Mouse (Mus musculus): ENCODE results near the gene Cramp1l. TPM values are rescaled to one million over a fixed set of nuclear protein-coding genes. Genes with fewer than 3 reads are reported as not detected.

Cramp1l gene
- 14.3 and 14.7 TPM in 2 replicates for polyA plus RNA-seq (2014; fragmentation: Nextera tagmentation; extraction: Ambion mirVana)

- ATAC-seq (replicated peaks; ENCODE audit: low FRiP score): peak; percentile 97
Measured at GRCm38 (mm10) chr17:25015655-25016291, at the start of gene Cramp1l, which contains the start of gene Ift140. Cramp1l (minus strand) TSS chr17:25015788. Ift140 (plus strand) TSS chr17:25016085.

GRCm38 (mm10) chr17:25065189-25065588 is 49.6 kb upstream of the Cramp1l start:
- Histone ChIP-seq H3K27ac (ENCODE audit: low read depth, low read length) (no peak overlapping the region), H3K36me3 (ENCODE audit: control insufficient read depth, insufficient read depth, low read length) (no peaks in the 10 kb centered on the region), H3K4me1 (replicated peaks; ENCODE audit: control insufficient read depth, insufficient read depth, low read length) (no peaks in the 10 kb centered on the region), H3K4me3 (ENCODE audit: low read depth, low read length) (no peak overlapping the region), H3K4me2 (ENCODE audit: low read depth, low read length, severe bottlenecking) (no peak overlapping the region), H3K9ac (ENCODE audit: low read length) (no peak overlapping the region), H3K27me3 (ENCODE audit: control insufficient read depth, insufficient read depth, low read length) (no peaks in the 10 kb centered on the region), H3K9me3 (ENCODE audit: control insufficient read depth, low read length) (no peaks in the 10 kb centered on the region)
- no peak for ATAC-seq (replicated peaks; ENCODE audit: low FRiP score)
- no peak for DNase-seq (ENCODE audit: low spot score)
- WGBS: 87% methylated on average over 3 of the region's 3 CpGs

More at GRCm38 (mm10) chr17:25015655-25016291, at the start of gene Cramp1l, which contains the start of gene Ift140:
- peak; percentile 100 for DNase-seq (ENCODE audit: low spot score)
- Histone ChIP-seq H3K9ac (ENCODE audit: low read length) (peak within 1 kb of the TSS; percentile 98), H3K27ac (ENCODE audit: low read depth, low read length) (peak within 1 kb of the TSS; percentile 69), H3K36me3 (ENCODE audit: control insufficient read depth, insufficient read depth, low read length) (0 out of 2 replicates have a peak, but pooled peaks cover 4% of the 10 kb centered on the region), H3K4me2 (ENCODE audit: low read depth, low read length, severe bottlenecking) (peak within 1 kb of the TSS; percentile 93), H3K4me3 (ENCODE audit: low read depth, low read length) (peak within 1 kb of the TSS; percentile 99), H3K27me3 (ENCODE audit: control insufficient read depth, insufficient read depth, low read length) (no peaks in the 10 kb centered on the region), H3K9me3 (ENCODE audit: control insufficient read depth, low read length) (no peaks in the 10 kb centered on the region), H3K4me1 (replicated peaks; ENCODE audit: control insufficient read depth, insufficient read depth, low read length) (peaks cover 4% of the 10 kb centered on the region; the same call in 1 of the 2 replicates)
- WGBS: under 1% methylated on average over 62 of the region's 62 CpGs

GRCm38 (mm10) chr17:25064351-25064750 is 48.8 kb upstream of the Cramp1l start:
- Histone ChIP-seq H3K27me3 (ENCODE audit: control insufficient read depth, insufficient read depth, low read length) (no peaks in the 10 kb centered on the region), H3K4me2 (ENCODE audit: low read depth, low read length, severe bottlenecking) (no peak overlapping the region), H3K27ac (ENCODE audit: low read depth, low read length) (no peak overlapping the region), H3K36me3 (ENCODE audit: control insufficient read depth, insufficient read depth, low read length) (no peaks in the 10 kb centered on the region), H3K9ac (ENCODE audit: low read length) (no peak overlapping the region), H3K9me3 (ENCODE audit: control insufficient read depth, low read length) (no peaks in the 10 kb centered on the region), H3K4me3 (ENCODE audit: low read depth, low read length) (no peak overlapping the region), H3K4me1 (replicated peaks; ENCODE audit: control insufficient read depth, insufficient read depth, low read length) (no peaks in the 10 kb centered on the region)
- WGBS: 84% methylated on average over 9 of the region's 9 CpGs
- ATAC-seq (replicated peaks; ENCODE audit: low FRiP score): no peak
- no peak for DNase-seq (ENCODE audit: low spot score)

- DNase-seq (ENCODE audit: low spot score) (no peak), ATAC-seq (replicated peaks; ENCODE audit: low FRiP score) (no peak)
- Histone ChIP-seq H3K4me1 (replicated peaks; ENCODE audit: control insufficient read depth, insufficient read depth, low read length) (no peaks in the 10 kb centered on the region), H3K27ac (ENCODE audit: low read depth, low read length) (no peak overlapping the region), H3K9ac (ENCODE audit: low read length) (no peak overlapping the region), H3K27me3 (ENCODE audit: control insufficient read depth, insufficient read depth, low read length) (no peaks in the 10 kb centered on the region), H3K9me3 (ENCODE audit: control insufficient read depth, low read length) (no peaks in the 10 kb centered on the region), H3K4me2 (ENCODE audit: low read depth, low read length, severe bottlenecking) (no peak overlapping the region), H3K36me3 (ENCODE audit: control insufficient read depth, insufficient read depth, low read length) (no peaks in the 10 kb centered on the region), H3K4me3 (ENCODE audit: low read depth, low read length) (no peak overlapping the region)
- 93% methylated on average over 12 of the region's 12 CpGs for WGBS
Measured at GRCm38 (mm10) chr17:25063872-25064271, 48.3 kb upstream of the Cramp1l start.

GRCm38 (mm10) chr17:25063261-25063660 is 47.7 kb upstream of the Cramp1l start:
- ATAC-seq (replicated peaks; ENCODE audit: low FRiP score): no peak
- Histone ChIP-seq H3K27me3 (ENCODE audit: control insufficient read depth, insufficient read depth, low read length) (no peaks in the 10 kb centered on the region), H3K4me1 (replicated peaks; ENCODE audit: control insufficient read depth, insufficient read depth, low read length) (no peaks in the 10 kb centered on the region), H3K36me3 (ENCODE audit: control insufficient read depth, insufficient read depth, low read length) (no peaks in the 10 kb centered on the region), H3K9ac (ENCODE audit: low read length) (no peak overlapping the region), H3K9me3 (ENCODE audit: control insufficient read depth, low read length) (no peaks in the 10 kb centered on the region), H3K4me3 (ENCODE audit: low read depth, low read length) (no peak overlapping the region), H3K27ac (ENCODE audit: low read depth, low read length) (no peak overlapping the region), H3K4me2 (ENCODE audit: low read depth, low read length, severe bottlenecking) (no peak overlapping the region)
- 84% methylated on average over 4 of the region's 4 CpGs for WGBS
- no peak for DNase-seq (ENCODE audit: low spot score)

GRCm38 (mm10) chr17:25057041-25057440 is 41.5 kb upstream of the Cramp1l start:
- no peak for ATAC-seq (replicated peaks; ENCODE audit: low FRiP score)
- DNase-seq (ENCODE audit: low spot score): no peak
- Histone ChIP-seq H3K9me3 (ENCODE audit: control insufficient read depth, low read length) (no peaks in the 10 kb centered on the region), H3K4me2 (ENCODE audit: low read depth, low read length, severe bottlenecking) (no peak overlapping the region), H3K36me3 (ENCODE audit: control insufficient read depth, insufficient read depth, low read length) (no peaks in the 10 kb centered on the region; the same call in 1 of the 2 replicates), H3K4me1 (replicated peaks; ENCODE audit: control insufficient read depth, insufficient read depth, low read length) (no peaks in the 10 kb centered on the region), H3K27me3 (ENCODE audit: control insufficient read depth, insufficient read depth, low read length) (no peaks in the 10 kb centered on the region), H3K9ac (ENCODE audit: low read length) (no peak overlapping the region), H3K27ac (ENCODE audit: low read depth, low read length) (no peak overlapping the region), H3K4me3 (ENCODE audit: low read depth, low read length) (no peak overlapping the region)
- WGBS: 91% methylated on average over 6 of the region's 6 CpGs

GRCm38 (mm10) chr17:25053274-25053673 is 37.7 kb upstream of the Cramp1l start:
- no peaks in the 10 kb centered on the region; the same call in 1 of the 2 replicates for H3K36me3 ChIP-seq (ENCODE audit: control insufficient read depth, insufficient read depth, low read length)

GRCm38 (mm10) chr17:25047143-25047542 is 31.6 kb upstream of the Cramp1l start:
- no peaks in the 10 kb centered on the region for H3K36me3 ChIP-seq (ENCODE audit: control insufficient read depth, insufficient read depth, low read length)

More at GRCm38 (mm10) chr17:25053274-25053673, 37.7 kb upstream of the Cramp1l start:
- Histone ChIP-seq H3K4me3 (ENCODE audit: low read depth, low read length) (no peak overlapping the region), H3K9me3 (ENCODE audit: control insufficient read depth, low read length) (no peaks in the 10 kb centered on the region), H3K4me2 (ENCODE audit: low read depth, low read length, severe bottlenecking) (no peak overlapping the region), H3K27ac (ENCODE audit: low read depth, low read length) (no peak overlapping the region), H3K27me3 (ENCODE audit: control insufficient read depth, insufficient read depth, low read length) (no peaks in the 10 kb centered on the region), H3K4me1 (replicated peaks; ENCODE audit: control insufficient read depth, insufficient read depth, low read length) (no peaks in the 10 kb centered on the region), H3K9ac (ENCODE audit: low read length) (no peak overlapping the region)
- DNase-seq (ENCODE audit: low spot score): no peak
- ATAC-seq (replicated peaks; ENCODE audit: low FRiP score): no peak
- WGBS: 84% methylated on average over 9 of the region's 9 CpGs

GRCm38 (mm10) chr17:25045281-25045680 is 29.7 kb upstream of the Cramp1l start:
- H3K27ac ChIP-seq (ENCODE audit: low read depth, low read length): no peak overlapping the region
- ATAC-seq (replicated peaks; ENCODE audit: low FRiP score) (no peak), DNase-seq (ENCODE audit: low spot score) (no peak)
- WGBS: 84% methylated on average over 4 of the region's 4 CpGs
- no peak overlapping the region for H3K9ac ChIP-seq (ENCODE audit: low read length)
- H3K4me2 ChIP-seq (ENCODE audit: low read depth, low read length, severe bottlenecking): no peak overlapping the region
- no peaks in the 10 kb centered on the region for H3K4me1 ChIP-seq (replicated peaks; ENCODE audit: control insufficient read depth, insufficient read depth, low read length)
- H3K4me3 ChIP-seq (ENCODE audit: low read depth, low read length): no peak overlapping the region
- H3K9me3 ChIP-seq (ENCODE audit: control insufficient read depth, low read length): no peaks in the 10 kb centered on the region
- no peaks in the 10 kb centered on the region for H3K36me3 ChIP-seq (ENCODE audit: control insufficient read depth, insufficient read depth, low read length)
- H3K27me3 ChIP-seq (ENCODE audit: control insufficient read depth, insufficient read depth, low read length): no peaks in the 10 kb centered on the region

More at GRCm38 (mm10) chr17:25047143-25047542, 31.6 kb upstream of the Cramp1l start:
- Histone ChIP-seq H3K27me3 (ENCODE audit: control insufficient read depth, insufficient read depth, low read length) (no peaks in the 10 kb centered on the region), H3K9me3 (ENCODE audit: control insufficient read depth, low read length) (no peaks in the 10 kb centered on the region), H3K4me1 (replicated peaks; ENCODE audit: control insufficient read depth, insufficient read depth, low read length) (no peaks in the 10 kb centered on the region), H3K4me2 (ENCODE audit: low read depth, low read length, severe bottlenecking) (no peak overlapping the region), H3K4me3 (ENCODE audit: low read depth, low read length) (no peak overlapping the region), H3K9ac (ENCODE audit: low read length) (no peak overlapping the region), H3K27ac (ENCODE audit: low read depth, low read length) (no peak overlapping the region)
- DNase-seq (ENCODE audit: low spot score): no peak
- no peak for ATAC-seq (replicated peaks; ENCODE audit: low FRiP score)
- 94% methylated on average over 5 of the region's 6 CpGs for WGBS
